Mouse (Mus musculus) cerebellum, adult 2 months (tissue): Measurements from ENCODE around the gene Dagla.

ENCODE experiments used
- CTCF ChIP-seq: fragments of 200-500 bp; IDR thresholded peaks from 2 replicates; pipeline ENCODE4 v1.5.1; 2011; ENCODE audit warnings: low read depth, mild to moderate bottlenecking, control low read depth, low read length, moderate library complexity, borderline replicate concordance; ENCODE audit not compliant: insufficient read depth
- POLR2A ChIP-seq: fragments of 200-500 bp; IDR thresholded peaks from 2 replicates; pipeline ENCODE4 v1.6.1; 2011; ENCODE audit warnings: low read length, control low read depth, borderline replicate concordance; ENCODE audit not compliant: insufficient read depth

DNA sequence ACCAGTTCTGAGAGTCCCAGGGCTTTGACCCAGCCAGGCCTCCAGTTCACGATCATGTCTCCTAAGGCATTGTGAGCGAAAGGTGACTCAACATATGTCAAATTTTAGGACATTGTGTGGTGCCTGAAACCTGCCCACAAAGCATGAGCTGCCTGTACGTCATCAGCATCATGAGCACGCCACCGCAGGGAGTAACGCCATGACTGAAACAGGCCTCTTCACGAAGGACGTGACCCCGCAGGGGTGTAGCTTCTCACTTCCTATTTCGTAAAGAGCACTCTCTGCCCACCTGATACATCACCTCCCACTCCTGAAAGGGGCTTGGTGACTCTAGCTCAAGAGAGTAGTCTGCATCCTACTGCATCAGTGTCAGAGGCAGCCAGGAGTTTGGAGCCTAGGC is 39.2 kb upstream of the Dagla start:
- no peak for TF ChIP-seq POLR2A
- no peak for TF ChIP-seq CTCF
